In genomic region chr7:6331233-6331956, GRCm38 (mm10) we compare ENCODE assay signal across 8 mouse cellular contexts. TPM values are rescaled to one million over a fixed set of nuclear protein-coding genes. Genes with fewer than 3 reads are reported as not detected.
DNase-seq lines count a peak whose midpoint lies in the region; ATAC-seq and TF ChIP-seq lines count a peak whose summit lies in the region.

Gene Zfp583 (minus strand): TSS chr7:6331285.

- no peaks in the 10 kb centered on the region for H3K27me3 ChIP-seq in lung, embryonic 15.5 days

- H3K36me3 ChIP-seq in lung, embryonic 15.5 days: no peaks in the 10 kb centered on the region

- H3K4me3 ChIP-seq in lung, embryonic 15.5 days: peak within 1 kb of the TSS; percentile 59
- H3K4me3 ChIP-seq in olfactory bulb, adult 2 months (ENCODE audit: insufficient read depth, low read depth, low read length): peak within 1 kb of the TSS; percentile 86

- H3K27ac ChIP-seq in lung, embryonic 15.5 days: peak within 1 kb of the TSS; percentile 76
- peak within 1 kb of the TSS; percentile 80 for H3K27ac ChIP-seq in olfactory bulb, adult 2 months (ENCODE audit: insufficient read depth, low read depth, low read length)

- H3K4me1 ChIP-seq in lung, embryonic 15.5 days: peaks cover 13% of the 10 kb centered on the region
- H3K4me1 ChIP-seq in olfactory bulb, adult 2 months (ENCODE audit: control insufficient read depth, insufficient read depth, low read length): no peaks in the 10 kb centered on the region; the same call in 1 of the 2 replicates

- DNase-seq in Muller cell, postnatal 12 days (ENCODE audit: inconsistent ontology term): peak; percentile 83
- DNase-seq in cerebellum, adult 9-11 months: peak; percentile 91
- DNase-seq in layer of hippocampus, adult 9-10 months (ENCODE audit: low spot score): peak; percentile 57
- DNase-seq in thymus, adult 18-20 months: peak; percentile 73 to 78

- no peaks in the 10 kb centered on the region for H3K9me3 ChIP-seq in lung, embryonic 15.5 days

- whole genome bisulfite sequencing in lung, embryonic 15.5 days: 5% methylated on average over 31 of the region's 31 CpGs
- 5% methylated on average over 31 of the region's 31 CpGs for WGBS in olfactory bulb, adult 2 months

- H3K9ac ChIP-seq in lung, embryonic 15.5 days: peak within 1 kb of the TSS; percentile 71

- ATAC-seq in frontal cortex, adult (ENCODE audit: low TSS enrichment): peak; percentile 97
- ATAC-seq in hematopoietic stem cell, adult 5-6 weeks (replicated peaks in 1 of 2; ENCODE audit: insufficient read depth in 1 of 2, low FRiP score in 2 of 2, low TSS enrichment in 1 of 2, low read depth in 1 of 2, poor library complexity in 2 of 2, severe bottlenecking in 2 of 2): peak; percentile 91 to 94
- peak; percentile 94 for ATAC-seq in lung, embryonic 15.5 days (ENCODE audit: borderline replicate concordance, extremely low read depth, low FRiP score, low TSS enrichment)

- H3K4me2 ChIP-seq in lung, embryonic 15.5 days: peak within 1 kb of the TSS; percentile 69

- no peak for TF ChIP-seq CTCF in olfactory bulb, adult 2 months (IDR thresholded peaks at IDR 0.05; ENCODE audit: insufficient read depth, low read depth, low read length)

- TF ChIP-seq POLR2A in olfactory bulb, adult 2 months (IDR thresholded peaks at IDR 0.05; ENCODE audit: insufficient read depth, low read depth, low read length): peak; percentile 68

RNA-seq across cellular contexts. Expression of gene Zfp583, which starts in this region (rescaled TPM):
- total RNA-seq in hematopoietic stem cell, adult 5-6 weeks (2017): 4.4 and 5.0 TPM in 2 replicates
- polyA plus RNA-seq in lung, embryonic 15.5 days (2015; fragmentation: Nextera tagmentation; extraction: Ambion mirVana): 5.6 and 7.3 TPM in 2 replicates
- polyA plus RNA-seq in olfactory bulb, adult 2 months (2012; ENCODE audit: insufficient read depth, insufficient read length, low replicate concordance, missing spikeins): not detected in 2 replicates

Comparison
In these comparisons a context has a peak if more than half of its experiments do, and no peak if none do; other contexts are left out.
1. Peak in every context shown above with its lines: DNase-seq, ATAC-seq, H3K4me3 ChIP-seq and H3K27ac ChIP-seq.